Mouse (Mus musculus) stomach, embryonic 16.5 days (tissue): ENCODE measurements around the gene Tulp2. TPM values are rescaled to one million over a fixed set of nuclear protein-coding genes. Genes with fewer than 3 reads are reported as not detected.

Experiments used
- ATAC-seq: fragments of 200-750 bp; cut with Nextera tagmentation; 2 replicates; pipeline ENCODE4 v1.8.0; 2017; ENCODE audit warnings: moderate number of reproducible peaks, moderate TSS enrichment; ENCODE audit not compliant: insufficient read depth, low FRiP score
- H3K27ac ChIP-seq: fragments of 300-500 bp; sonication (generic); 2 replicates; pipeline ENCODE4 v1.5.1; 2014; ENCODE audit warnings: low read length
- H3K27me3 ChIP-seq: fragments of 300-500 bp; sonication (generic); 2 replicates; pipeline ENCODE4 v1.6.1; 2014; ENCODE audit warnings: low read length, control low read depth, mixed read lengths; ENCODE audit not compliant: control insufficient read depth, insufficient read depth
- H3K36me3 ChIP-seq: fragments of 300-500 bp; sonication (generic); 2 replicates; pipeline ENCODE4 v1.6.1; 2014; ENCODE audit warnings: low read length; ENCODE audit not compliant: control insufficient read depth, insufficient read depth
- H3K4me1 ChIP-seq: fragments of 300-500 bp; sonication (generic); 2 replicates; pipeline ENCODE4 v1.6.1; 2014; ENCODE audit warnings: low read length, control low read depth, mixed read lengths; ENCODE audit not compliant: control insufficient read depth, insufficient read depth
- H3K4me2 ChIP-seq: fragments of 300-500 bp; sonication (generic); 2 replicates; pipeline ENCODE4 v1.6.1; 2014; ENCODE audit warnings: low read depth, low read length, mixed read lengths
- H3K4me3 ChIP-seq: fragments of 300-500 bp; sonication (generic); replicated peaks from 2 replicates; pipeline ENCODE4 v1.5.1; 2014; ENCODE audit warnings: mild to moderate bottlenecking, low read length
- H3K9ac ChIP-seq: fragments of 300-500 bp; sonication (generic); 2 replicates; pipeline ENCODE4 v1.6.1; 2014; ENCODE audit warnings: low read length
- H3K9me3 ChIP-seq: fragments of 300-500 bp; sonication (generic); replicated peaks from 2 replicates; pipeline ENCODE4 v1.6.1; 2016; ENCODE audit warnings: low read length, control low read depth; ENCODE audit not compliant: control insufficient read depth
- WGBS: fragments of 180-500 bp; shearing (Covaris S2); extraction: QIAGEN DNeasy Blood & Tissue Kit; methylation state at CpG from one replicate; pipeline ENCODE4 v1.1.7; 2014; 5-methylcytosine and 5-hydroxymethylcytosine counted together
- polyA plus RNA-seq: library from polyadenylated mRNA; unstranded; fragments of >200 nt; fragmentation: Nextera tagmentation; extraction: Ambion mirVana; gene quantifications from 2 replicates; pipeline ENCODE4 v1.2.1, GENCODE M21; 2015

Gene Tulp2
- polyA plus RNA-seq, 1 experiment from 2014 or later = 1.5 TPM

DNA sequence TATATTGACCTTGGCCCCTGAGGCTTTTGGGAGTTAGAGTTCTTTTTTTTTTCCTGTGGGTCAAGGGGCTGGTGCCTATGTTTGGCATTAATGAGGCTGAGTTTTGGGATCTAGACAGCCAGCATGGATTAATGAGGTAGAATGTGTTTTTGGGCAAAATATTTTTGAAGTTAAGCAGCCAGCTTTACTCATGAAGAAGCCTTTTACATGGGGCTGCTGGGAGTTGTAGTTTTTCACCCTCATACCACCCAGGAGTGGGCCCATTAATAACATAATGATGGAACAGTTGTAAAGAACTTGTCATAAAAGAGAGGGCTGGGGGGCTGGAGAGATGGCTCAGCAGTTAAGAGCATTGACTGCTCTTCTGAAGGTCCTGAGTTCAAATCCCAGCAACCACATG, 35.1 kb upstream of the Tulp2 start:
- Histone ChIP-seq H3K9me3 (no peaks in the 10 kb centered on the region), H3K4me3 (no peak overlapping the region), H3K27ac (no peak overlapping the region), H3K36me3 (no peaks in the 10 kb centered on the region), H3K9ac (no peak overlapping the region), H3K27me3 (no peaks in the 10 kb centered on the region), H3K4me1 (no peaks in the 10 kb centered on the region), H3K4me2 (no peak overlapping the region)
- no peak for ATAC-seq

DNA sequence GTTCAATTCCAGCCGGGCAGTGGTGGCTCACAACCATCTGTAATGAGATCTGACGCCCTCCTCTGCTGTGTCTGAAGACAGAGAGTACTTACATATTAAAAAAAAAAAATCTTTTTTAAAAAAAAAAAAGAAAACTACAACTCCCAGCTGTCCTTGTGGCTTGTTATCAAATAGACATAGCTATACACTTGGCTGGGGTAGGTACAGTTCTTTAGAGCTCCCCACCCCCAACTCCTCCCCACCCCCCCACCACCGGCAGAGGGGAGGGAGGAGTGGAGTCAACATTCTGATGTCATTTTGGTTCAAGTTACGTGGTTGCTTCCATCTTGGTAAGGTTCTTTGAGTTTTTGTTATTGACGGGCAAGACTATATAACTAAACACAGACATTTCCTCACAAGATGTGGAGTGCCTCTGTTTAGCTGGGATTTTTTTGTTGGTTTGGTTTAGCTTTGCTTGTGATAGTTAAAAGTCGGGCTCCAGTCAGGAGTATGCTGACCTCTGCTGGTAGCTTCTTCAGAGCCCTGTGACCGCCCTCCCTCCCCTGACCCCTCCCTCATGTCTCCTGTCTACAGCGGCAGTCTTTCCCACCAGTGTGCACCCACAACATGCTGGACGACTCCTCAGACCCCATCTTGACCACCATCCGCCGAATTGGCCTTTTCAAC, 34.2 kb upstream of the Tulp2 start:
- ATAC-seq = no peak
- Histone ChIP-seq H3K9ac (no peak overlapping the region), H3K9me3 (no peaks in the 10 kb centered on the region), H3K27me3 (no peaks in the 10 kb centered on the region), H3K36me3 (no peaks in the 10 kb centered on the region), H3K4me2 (no peak overlapping the region), H3K27ac (no peak overlapping the region), H3K4me3 (no peak overlapping the region), H3K4me1 (no peaks in the 10 kb centered on the region)
- 30% methylated on average over 11 of the region's 11 CpGs for WGBS

GRCm38 (mm10) chr7:45449974-45450373, 31.7 kb upstream of the Tulp2 start:
- 91% methylated on average over 1 of the region's 1 CpGs for WGBS

DNA sequence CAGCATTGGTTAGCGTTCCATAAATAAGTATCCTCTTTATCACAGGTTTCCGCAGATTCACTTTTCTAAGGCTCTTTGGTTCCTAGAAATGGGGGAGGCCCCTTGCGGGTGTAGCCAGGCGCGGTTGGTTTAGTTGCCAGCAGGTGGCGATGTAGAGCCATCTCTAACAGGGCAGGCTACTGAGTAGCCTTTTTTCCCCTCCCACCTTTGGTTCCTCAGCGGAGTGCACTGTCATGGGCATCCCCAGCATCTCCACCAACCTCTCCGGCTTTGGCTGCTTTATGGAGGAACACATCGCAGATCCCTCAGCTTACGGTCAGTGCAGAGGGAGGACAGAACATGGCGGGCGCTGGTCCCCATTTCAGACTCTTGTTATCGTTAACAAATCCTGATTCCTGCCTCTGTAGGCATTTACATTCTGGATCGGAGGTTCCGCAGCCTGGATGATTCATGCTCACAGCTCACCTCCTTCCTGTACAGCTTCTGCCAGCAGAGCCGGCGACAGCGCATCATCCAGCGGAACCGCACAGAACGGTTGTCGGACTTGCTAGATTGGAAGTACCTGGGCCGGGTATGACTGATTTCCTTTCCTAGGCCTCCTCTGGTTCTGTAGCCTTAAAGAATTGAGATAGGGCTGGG, 30.2 kb upstream of the Tulp2 start:
- Histone ChIP-seq H3K9me3 (no peaks in the 10 kb centered on the region), H3K4me2 (no peak overlapping the region), H3K27ac (no peak overlapping the region), H3K27me3 (no peaks in the 10 kb centered on the region), H3K9ac (no peak overlapping the region), H3K36me3 (peaks cover 4% of the 10 kb centered on the region; the same call in 1 of the 2 replicates), H3K4me1 (no peaks in the 10 kb centered on the region), H3K4me3 (no peak overlapping the region)
- peak; percentile 80; the same call in 1 of the 2 replicates for ATAC-seq
- WGBS = 57% methylated on average over 23 of the region's 23 CpGs

More at GRCm38 (mm10) chr7:45449974-45450373, 31.7 kb upstream of the Tulp2 start:
- H3K4me3 ChIP-seq = no peak overlapping the region
- H3K27me3 ChIP-seq = no peaks in the 10 kb centered on the region
- H3K9ac ChIP-seq = no peak overlapping the region
- H3K36me3 ChIP-seq = peaks cover 4% of the 10 kb centered on the region; the same call in 1 of the 2 replicates
- H3K4me2 ChIP-seq = no peak overlapping the region
- H3K4me1 ChIP-seq = no peaks in the 10 kb centered on the region
- no peak overlapping the region for H3K27ac ChIP-seq
- no peaks in the 10 kb centered on the region for H3K9me3 ChIP-seq
- ATAC-seq = no peak

GRCm38 (mm10) chr7:45454971-45455370, 26.7 kb upstream of the Tulp2 start:
- H3K9me3 ChIP-seq = no peaks in the 10 kb centered on the region
- 89% methylated on average over 15 of the region's 15 CpGs for WGBS
- H3K9ac ChIP-seq = no peak overlapping the region
- H3K36me3 ChIP-seq = peaks cover 7% of the 10 kb centered on the region; the same call in 1 of the 2 replicates
- H3K4me3 ChIP-seq = no peak overlapping the region
- no peaks in the 10 kb centered on the region for H3K27me3 ChIP-seq
- H3K4me1 ChIP-seq = peaks cover 15% of the 10 kb centered on the region
- H3K27ac ChIP-seq = no peak overlapping the region
- H3K4me2 ChIP-seq = no peak overlapping the region
- no peak for ATAC-seq

- Histone ChIP-seq H3K36me3 (peaks cover 7% of the 10 kb centered on the region; the same call in 1 of the 2 replicates), H3K9ac (no peak overlapping the region), H3K4me2 (no peak overlapping the region), H3K27me3 (no peaks in the 10 kb centered on the region), H3K27ac (peak overlapping the region; percentile 35; the same call in 1 of the 2 replicates), H3K9me3 (no peaks in the 10 kb centered on the region), H3K4me1 (peaks cover 26% of the 10 kb centered on the region), H3K4me3 (no peak overlapping the region)
- 71% methylated on average over 13 of the region's 13 CpGs for WGBS
- no peak for ATAC-seq
Observed at GRCm38 (mm10) chr7:45455932-45456696, 25.6 kb upstream of the Tulp2 start.

DNA sequence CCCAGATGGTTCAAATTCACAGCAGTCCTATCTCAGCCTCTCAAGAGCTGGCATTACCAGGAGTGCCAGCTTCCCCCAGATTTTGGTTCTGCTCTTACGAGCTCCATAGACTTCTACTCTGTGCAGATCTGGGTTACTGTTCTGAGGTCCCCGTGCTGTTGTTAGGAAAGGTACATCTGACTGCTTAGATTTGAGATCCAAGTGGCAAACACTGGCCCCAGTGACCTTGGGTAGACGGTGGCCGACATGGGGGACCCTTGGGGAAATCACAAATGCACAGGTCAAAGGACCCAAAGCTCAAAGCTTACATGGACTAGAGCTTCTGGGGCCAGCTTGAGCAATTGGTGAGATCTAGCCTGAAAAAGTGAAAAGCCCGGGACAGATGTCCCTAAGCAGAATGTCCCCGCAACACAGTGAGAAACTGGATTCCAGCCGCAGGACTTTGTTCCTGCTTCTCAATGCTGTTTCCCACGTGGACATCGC, 24.9 kb upstream of the Tulp2 start:
- 39% methylated on average over 9 of the region's 9 CpGs for WGBS
- Histone ChIP-seq H3K4me2 (0 out of 2 replicates have a peak overlapping the region, but pooled peaks have one; percentile 87), H3K9me3 (no peaks in the 10 kb centered on the region), H3K4me3 (peak overlapping the region; percentile 89; the same call in 1 of the 2 replicates), H3K27ac (peak overlapping the region; percentile 35; the same call in 1 of the 2 replicates), H3K27me3 (no peaks in the 10 kb centered on the region), H3K4me1 (peaks cover 32% of the 10 kb centered on the region), H3K9ac (peak overlapping the region; percentile 7; the same call in 1 of the 2 replicates), H3K36me3 (peaks cover 7% of the 10 kb centered on the region; the same call in 1 of the 2 replicates)
- ATAC-seq = no peak

GRCm38 (mm10) chr7:45457204-45458060, 24.2 kb upstream of the Tulp2 start:
- peak overlapping the region; percentile 91 for H3K9ac ChIP-seq
- H3K36me3 ChIP-seq = peaks cover 7% of the 10 kb centered on the region; the same call in 1 of the 2 replicates
- H3K4me1 ChIP-seq = peaks cover 34% of the 10 kb centered on the region
- no peak for ATAC-seq
- peak overlapping the region; percentile 94; the same call in 1 of the 2 replicates for H3K27ac ChIP-seq
- H3K4me2 ChIP-seq = peak overlapping the region; percentile 87
- H3K9me3 ChIP-seq = no peaks in the 10 kb centered on the region
- peak overlapping the region; percentile 89 for H3K4me3 ChIP-seq
- WGBS = 46% methylated on average over 10 of the region's 10 CpGs
- H3K27me3 ChIP-seq = no peaks in the 10 kb centered on the region
